Mouse (Mus musculus): ENCODE data around the gene Cacna2d3.

DNA sequence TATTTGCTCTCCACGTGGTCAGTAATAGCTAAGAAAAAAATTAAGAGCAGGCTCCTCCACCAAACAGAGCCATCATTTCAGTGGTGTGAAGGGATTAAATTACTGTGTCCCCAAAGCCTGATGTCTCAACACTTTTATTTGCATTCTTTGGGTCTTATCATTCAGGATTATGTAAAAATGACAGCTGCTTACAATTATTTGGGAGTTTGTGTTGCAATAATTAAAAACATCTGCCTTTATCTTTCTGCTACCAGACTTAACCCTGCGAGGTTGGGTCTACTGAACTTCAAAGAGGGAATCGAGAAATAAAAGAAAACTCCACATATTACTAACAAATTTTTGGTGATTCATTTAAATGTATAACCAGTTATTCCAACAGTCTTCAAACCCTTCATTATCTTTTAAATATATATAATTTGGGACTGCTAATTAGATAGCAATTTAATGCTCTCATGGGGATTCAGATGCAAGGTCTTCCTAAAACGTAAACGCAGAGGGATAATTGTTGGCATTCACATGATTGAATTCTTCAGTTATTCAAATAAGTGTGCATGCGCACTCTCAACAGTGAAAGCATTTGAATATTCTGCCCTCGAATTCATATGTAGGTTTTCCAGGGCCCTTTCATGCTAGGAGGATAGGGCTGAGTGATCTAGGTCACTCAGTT, 636.0 kb downstream of the Cacna2d3 start:
- TF ChIP-seq EP300 (IDR thresholded peaks at IDR 0.05; ENCODE audit: insufficient read depth, low read depth, low read length) (no peak), CTCF (IDR thresholded peaks at IDR 0.05) (no peak)
